ENCODE assay signal across 20 mouse cellular contexts in genomic region chr17:46127814-46128493, GRCm38 (mm10). TPM values are rescaled to one million over a fixed set of nuclear protein-coding genes. Genes with fewer than 3 reads are reported as not detected.
DNase-seq lines count a peak whose midpoint lies in the region; ATAC-seq lines count a peak whose summit lies in the region.
"Had no signal": no experiment of that assay in that cellular context is flagged by ENCODE, and none has a peak within 500 bp of the region (broad histone marks: within the 10 kb centered on the region; RNA-seq: fewer than 3 reads in every experiment).

No protein-coding gene starts in this region.

- no peaks in the 10 kb centered on the region for H3K9me3 ChIP-seq in heart, embryonic 12.5 days (replicated peaks)
- H3K9me3 ChIP-seq: forebrain, embryonic 13.5 days; hindbrain, embryonic 10.5 days had no signal

- no peak for ATAC-seq in heart, embryonic 12.5 days (ENCODE audit: insufficient number of reproducible peaks, low FRiP score)
- ATAC-seq: forebrain, embryonic 13.5 days; forebrain, postnatal 0 days; hindbrain, embryonic 16.5 days; inflammation-experienced regulatory T-cells, adult 6 months; intestine, postnatal 0 days had no signal

- H3K9ac ChIP-seq in heart, embryonic 12.5 days, result no peak overlapping the region
- H3K9ac ChIP-seq: forebrain, embryonic 13.5 days; forebrain, postnatal 0 days had no signal

- H3K27ac ChIP-seq in heart, embryonic 12.5 days (ENCODE audit: poor library complexity, severe bottlenecking), result no peak overlapping the region
- H3K27ac ChIP-seq: forebrain, embryonic 13.5 days; heart, adult 2 months; hindbrain, embryonic 10.5 days had no signal

- H3K4me1 ChIP-seq in heart, embryonic 12.5 days (replicated peaks), result peaks cover 16% of the 10 kb centered on the region; the same call in 1 of the 2 replicates
- H3K4me1 ChIP-seq: forebrain, embryonic 13.5 days had no signal

- no peak overlapping the region for H3K4me3 ChIP-seq in heart, embryonic 12.5 days
- H3K4me3 ChIP-seq: forebrain, embryonic 13.5 days; heart, adult 2 months; hindbrain, embryonic 10.5 days had no signal

- no peak overlapping the region for H3K4me2 ChIP-seq in heart, embryonic 12.5 days
- H3K4me2 ChIP-seq: forebrain, embryonic 13.5 days; heart, embryonic 11.5 days had no signal

- H3K27me3 ChIP-seq in heart, embryonic 12.5 days (replicated peaks), result no peaks in the 10 kb centered on the region
- H3K27me3 ChIP-seq: CH12.LX; forebrain, embryonic 13.5 days had no signal

- 73% methylated on average over 6 of the region's 6 CpGs for WGBS in heart, embryonic 12.5 days

- peaks cover 68% of the 10 kb centered on the region for H3K36me3 ChIP-seq in heart, embryonic 12.5 days

- DNase-seq in adrenal gland, postnatal 14 days, result peak; percentile 43
- DNase-seq in adrenal gland, adult 8-10 months, result no peak
- peak; percentile 94 for DNase-seq in heart, adult 11 months
- peak; percentile 46 for DNase-seq in lung, postnatal 10 days
- DNase-seq in lung, postnatal 25 days (ENCODE audit: low spot score), result no peak
- DNase-seq in spleen, postnatal 4 days (ENCODE audit: low spot score in 2 of 2), result no peak
- DNase-seq: cerebellum, adult 11-12 months; cerebellum, adult 9-10 months; cerebellum, postnatal 25 days; forebrain, postnatal 0 days; kidney, adult 8-10 months had no signal

RNA-seq across cellular contexts. Expression of gene Rsph9, which starts 16.1 kb away (rescaled TPM):
- 4.9 and 6.3 TPM in 2 replicates for total RNA-seq in adrenal gland, postnatal 14 days (2021)
- total RNA-seq in adrenal gland, adult 8-10 months (2022), result 10 to 100 TPM in 3 of 4 experiments, 1 to 10 TPM in 1; 6.0 to 21.4 (median 15.3) TPM
- 5.5 and 5.8 TPM in 2 replicates for polyA plus RNA-seq in heart, embryonic 12.5 days (2016; fragmentation: Nextera tagmentation; extraction: Ambion mirVana)

RNA-seq across cellular contexts. Expression of gene Mrps18a, which starts 17.2 kb away (rescaled TPM):
- 107 and 111 TPM in 2 replicates for total RNA-seq in adrenal gland, postnatal 14 days (2021)
- 100 to 1,000 TPM in 2 of 4 experiments, 10 to 100 TPM in 2; 94.5 to 106 (median 101) TPM for total RNA-seq in adrenal gland, adult 8-10 months (2022)
- 121 and 125 TPM in 2 replicates for polyA plus RNA-seq in heart, embryonic 12.5 days (2016; fragmentation: Nextera tagmentation; extraction: Ambion mirVana)

RNA-seq across cellular contexts. Expression of gene Mad2l1bp, which starts 25.4 kb away (rescaled TPM):
- total RNA-seq in adrenal gland, postnatal 14 days (2021), result 10.8 and 13.9 TPM in 2 replicates
- 10 to 100 TPM; 16.5 to 22.1 (median 18.8) TPM for total RNA-seq in adrenal gland, adult 8-10 months (2022)
- 34.0 and 35.6 TPM in 2 replicates for polyA plus RNA-seq in heart, embryonic 12.5 days (2016; fragmentation: Nextera tagmentation; extraction: Ambion mirVana)

RNA-seq across cellular contexts. Expression of gene Gtpbp2, which starts 32.9 kb away (rescaled TPM):
- total RNA-seq in adrenal gland, postnatal 14 days (2021), result 74.2 and 90.1 TPM in 2 replicates
- total RNA-seq in adrenal gland, adult 8-10 months (2022), result 100 to 1,000 TPM in 1 of 4 experiments, 10 to 100 TPM in 3; 69.9 to 108 (median 89.8) TPM
- 34.5 and 39.1 TPM in 2 replicates for polyA plus RNA-seq in heart, embryonic 12.5 days (2016; fragmentation: Nextera tagmentation; extraction: Ambion mirVana)

Comparison
In these comparisons a context has a peak if more than half of its experiments do, and no peak if none do; other contexts are left out.
1. DNase-seq: peak in adrenal gland, postnatal 14 days (single experiment), heart, adult 11 months (single experiment) and lung, postnatal 10 days (single experiment); none in adrenal gland, adult 8-10 months (single experiment), lung, postnatal 25 days (single experiment) and spleen, postnatal 4 days (0 of 2).